Mouse (Mus musculus) left cerebral cortex, postnatal 36 days (tissue): ENCODE data around the gene Ifi204. TPM values are rescaled to one million over a fixed set of nuclear protein-coding genes. Genes with fewer than 3 reads are reported as not detected.
"Not testable (repeated sequence)": the region's sequence is repeated elsewhere in the genome, so short reads cannot be mapped to it uniquely, and the experiment has no call there.

Experiments used
- DNase-seq, 2 experiments: peaks; one replicate each; pipeline ENCODE4 v3.0.0; 2021 to 2022; ENCODE audit warnings: low spot score in 2 of 2, mixed read lengths in 1 of 2
- intact Hi-C: fragments of 180-260 bp; cut with DNase I; formaldehyde crosslinking; loops from one replicate; pipeline ENCODE4 v1.15.1; 2025
- total RNA-seq, 2 experiments: library from RNA; stranded (reverse); gene quantifications; 2 replicates each; pipeline ENCODE4 v1.2.3; 2021

Ifi204 gene
- total RNA-seq, result under 1 TPM in 1 of 2 experiments, not detected in 1; 0.25 TPM

GRCm38 (mm10) chr1:173766848-173767617 lies at the start of gene Ifi204:
Gene Ifi204 (minus strand): TSS chr1:173766943.
- intact Hi-C loops, DNase-seq: not testable (repeated sequence)

GRCm38 (mm10) chr1:173809294-173809693 lies 42.6 kb upstream of the Ifi204 start:
- intact Hi-C loops, DNase-seq: not testable (repeated sequence)

- intact Hi-C loops, DNase-seq: not testable (repeated sequence)
Measured at GRCm38 (mm10) chr1:173802689-173803281, 36.0 kb upstream of the Ifi204 start.

GRCm38 (mm10) chr1:173802207-173802606 lies 35.5 kb upstream of the Ifi204 start:
- intact Hi-C loops, DNase-seq: not testable (repeated sequence)

- intact Hi-C loops, DNase-seq: not testable (repeated sequence)
Measured at GRCm38 (mm10) chr1:173801791-173802190, 35.0 kb upstream of the Ifi204 start.

GRCm38 (mm10) chr1:173773457-173773856 lies 6.7 kb upstream of the Ifi204 start:
- DNase-seq, intact Hi-C loops: not testable (repeated sequence)

- intact Hi-C loops, DNase-seq: not testable (repeated sequence)
Measured at GRCm38 (mm10) chr1:173760032-173760431, 6.7 kb downstream of the Ifi204 start.

GRCm38 (mm10) chr1:173742262-173742661 lies 24.5 kb downstream of the Ifi204 start:
- intact Hi-C loops, result no loop called here
- no peak for DNase-seq

- no peak for DNase-seq
- intact Hi-C loops, result no loop called here
Measured at GRCm38 (mm10) chr1:173741656-173742055, 25.1 kb downstream of the Ifi204 start, which contains the start of gene Ifi207. Gene Ifi207 (minus strand): TSS chr1:173741747.

GRCm38 (mm10) chr1:173740537-173740936 lies 26.2 kb downstream of the Ifi204 start:
- intact Hi-C loops, result no loop called here
- DNase-seq, result no peak

GRCm38 (mm10) chr1:173736986-173737385 lies 29.8 kb downstream of the Ifi204 start:
- intact Hi-C loops, result no loop called here

GRCm38 (mm10) chr1:173735015-173735414 lies 31.7 kb downstream of the Ifi204 start:
- DNase-seq, intact Hi-C loops: not testable (repeated sequence)

More at GRCm38 (mm10) chr1:173736986-173737385, 29.8 kb downstream of the Ifi204 start:
- no peak for DNase-seq

GRCm38 (mm10) chr1:173733219-173733618 lies 33.5 kb downstream of the Ifi204 start:
- intact Hi-C loops, result no loop called here
- no peak for DNase-seq

Other genes with a start within 250 kb of the Ifi204 start
- gene Ifi214, start 231.0 kb downstream of the Ifi204 start, total RNA-seq, result not detected
- not detected for gene Ifi213, start 167.7 kb downstream of the Ifi204 start, total RNA-seq
- not detected for gene Ifi209, start 136.0 kb downstream of the Ifi204 start, total RNA-seq
- gene Ifi208, start 93.3 kb downstream of the Ifi204 start, total RNA-seq, result not detected
- gene Ifi207, start 25.2 kb downstream of the Ifi204 start, total RNA-seq, result under 1 TPM; 0.15 to 0.18 TPM
- under 1 TPM in 1 of 2 experiments, not detected in 1; 0.17 TPM for gene Ifi211, start 146.1 kb upstream of the Ifi204 start, total RNA-seq
- 1 to 10 TPM in 1 of 2 experiments, under 1 TPM in 1; 0.97 to 1.3 TPM for gene Mndal, start 175.5 kb upstream of the Ifi204 start, total RNA-seq
- under 1 TPM; 0.39 to 0.62 TPM for gene Ifi203, start 175.7 kb upstream of the Ifi204 start, total RNA-seq
- not detected for gene Ifi202b, start 215.8 kb upstream of the Ifi204 start, total RNA-seq